Mouse (Mus musculus) bone marrow, adult 2 months (tissue): ENCODE results near the gene Jarid2.

Experiments used
- CTCF ChIP-seq: fragments of 200-500 bp; IDR thresholded peaks from 2 replicates; pipeline ENCODE4 v1.5.1; 2011; ENCODE audit warnings: low read length, control low read depth; ENCODE audit not compliant: control insufficient read depth, insufficient read depth
- POLR2A ChIP-seq: fragments of 200-500 bp; IDR thresholded peaks from 2 replicates; pipeline ENCODE4 v1.6.1; 2011; ENCODE audit warnings: low read depth, mild to moderate bottlenecking, control low read depth, low read length, borderline replicate concordance; ENCODE audit not compliant: control insufficient read depth

- TF ChIP-seq CTCF (no peak), POLR2A (no peak)
Measured at GRCm38 (mm10) chr13:44955781-44956180, 226.5 kb downstream of the Jarid2 start.
